Mouse (Mus musculus) T-helper 1 cell (primary cell): ENCODE measurements around the gene Ccdc124.

Source experiments
- in situ Hi-C: fragments of 300-600 bp; cut with MboI, MseI; formaldehyde crosslinking; loops from one replicate; pipeline ENCODE4 v1.15.1; 2025; ENCODE audit warnings: high pct_unique_total_duplicates

The Ccdc124 gene

GRCm38 (mm10) chr8:70895571-70896259 lies 22.0 kb upstream of the Ccdc124 start:
- in situ Hi-C loops, result loop anchor here (10.0 kb wide), 1 partner anchor 379 kb away; the partner anchor contains the start of genes Haus8 and Myo9b

- in situ Hi-C loops, result loop anchor here (10.0 kb wide), 1 partner anchor 380 kb away; the partner anchor contains the start of genes Haus8 and Myo9b
Measured at GRCm38 (mm10) chr8:70894771-70895545, 21.2 kb upstream of the Ccdc124 start.

DNA sequence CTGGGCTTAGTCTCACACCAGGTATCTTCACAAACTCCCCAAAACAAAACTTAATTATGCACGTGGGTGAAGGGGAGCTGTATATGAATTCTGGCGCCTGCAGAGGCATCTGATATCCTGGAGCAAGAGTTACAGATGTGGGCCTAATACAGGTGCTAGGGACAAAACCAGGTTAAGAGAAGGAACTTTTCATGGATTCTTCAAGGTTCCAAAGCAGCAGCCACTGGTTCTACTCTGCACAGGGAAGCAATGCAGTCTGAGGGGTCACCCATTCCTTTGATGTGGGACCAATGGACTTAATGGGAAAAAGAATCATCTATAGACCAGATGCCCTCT lies 20.6 kb upstream of the Ccdc124 start:
- in situ Hi-C loops, result loop anchor here (10.0 kb wide), 1 partner anchor 380 kb away; the partner anchor contains the start of genes Haus8 and Myo9b

- in situ Hi-C loops, result loop anchor here (10.0 kb wide), 1 partner anchor 381 kb away; the partner anchor contains the start of genes Haus8 and Myo9b
Measured at GRCm38 (mm10) chr8:70893656-70894384, 20.1 kb upstream of the Ccdc124 start.

DNA sequence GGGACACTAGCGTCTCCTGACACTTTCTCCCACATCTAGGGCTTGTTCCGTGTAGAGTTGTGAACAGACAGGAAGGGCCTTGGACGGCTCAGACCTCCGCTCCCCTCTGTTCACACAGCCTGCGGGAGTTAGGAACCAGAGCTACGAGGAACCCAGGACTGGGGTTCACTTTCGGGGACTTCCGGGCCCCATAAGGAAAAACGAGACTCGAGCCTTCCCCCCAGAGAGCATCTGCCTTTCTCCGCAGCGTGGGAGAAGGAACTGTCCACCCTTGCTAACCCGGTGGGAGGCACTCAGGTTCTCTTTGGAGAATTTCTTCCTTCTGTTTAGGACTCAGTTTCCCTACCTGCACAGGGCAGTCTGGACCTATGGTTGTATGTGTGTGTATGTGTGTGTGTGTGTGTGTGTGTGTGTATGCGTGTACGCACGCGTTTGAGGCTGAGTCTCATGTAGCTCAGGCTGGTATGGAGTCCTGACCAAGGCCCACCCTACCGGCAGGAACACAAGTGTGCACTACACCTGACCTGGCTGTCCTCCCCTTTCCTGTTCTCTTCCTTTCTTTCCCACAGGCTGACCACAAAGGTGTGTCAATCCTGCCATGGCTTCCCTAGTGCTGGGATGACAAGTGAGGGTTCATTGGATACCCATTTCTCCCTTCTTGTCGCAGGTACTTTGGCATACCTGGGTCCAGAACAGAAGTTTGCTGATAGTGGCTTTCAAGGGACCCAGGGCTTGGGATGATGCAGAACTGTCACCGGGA lies 19.3 kb upstream of the Ccdc124 start:
- in situ Hi-C loops, result loop anchor here (10.0 kb wide), 1 partner anchor 382 kb away; the partner anchor contains the start of genes Haus8 and Myo9b

DNA sequence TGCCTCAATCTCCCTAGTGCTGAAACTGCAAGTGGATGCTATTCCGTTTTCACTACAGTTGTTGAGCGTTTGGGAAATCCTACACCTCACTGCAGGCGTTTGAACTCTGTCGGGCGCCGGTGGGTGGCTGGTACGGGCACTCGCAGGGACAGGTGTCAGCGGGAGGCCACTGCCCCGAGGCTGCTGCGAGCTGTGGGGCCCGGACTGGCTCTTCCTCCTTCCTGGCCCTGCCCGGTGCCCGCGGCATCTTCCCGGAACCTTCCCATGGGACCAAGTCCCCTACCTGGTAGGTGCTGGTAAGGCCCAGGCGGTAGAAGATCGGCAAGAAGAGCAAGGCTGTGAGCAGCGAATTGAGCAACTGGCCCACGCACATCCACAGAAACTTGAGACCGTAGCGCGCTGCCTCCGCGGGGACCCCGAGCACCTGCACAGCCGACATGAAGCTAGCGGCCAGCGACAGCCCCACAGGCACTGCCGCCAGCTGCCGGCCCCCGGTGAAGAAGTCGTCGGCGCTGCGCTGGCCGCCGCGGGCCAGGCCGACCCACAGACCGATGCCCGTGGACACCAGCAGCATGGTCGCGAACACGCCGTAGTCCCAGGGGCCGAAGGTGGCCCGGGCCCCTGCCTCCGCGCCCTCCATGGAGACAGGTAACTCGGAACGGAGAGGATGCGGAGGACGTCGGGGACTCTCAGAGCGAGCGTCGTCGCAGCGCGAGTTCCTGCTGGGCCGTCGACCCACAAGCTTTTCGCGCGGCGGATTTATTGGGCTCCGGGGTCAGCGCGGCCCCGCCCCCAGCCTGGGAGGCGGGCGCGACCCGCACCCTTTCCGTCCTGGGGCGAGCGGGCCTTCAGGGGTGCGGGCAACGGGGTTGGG lies 18.5 kb upstream of the Ccdc124 start, which contains the start of gene Slc5a5:
Gene Slc5a5, minus strand, starts transcription at position 736 of the 874 bp plus-strand sequence.
- in situ Hi-C loops, result loop anchor here (10.0 kb wide), 1 partner anchor 383 kb away; the partner anchor contains the start of genes Haus8 and Myo9b

GRCm38 (mm10) chr8:70891356-70891755 lies 17.6 kb upstream of the Ccdc124 start:
- in situ Hi-C loops, result loop anchor here (10.0 kb wide), 1 partner anchor 383 kb away; the partner anchor contains the start of genes Haus8 and Myo9b

GRCm38 (mm10) chr8:70890656-70891055 lies 16.9 kb upstream of the Ccdc124 start:
- in situ Hi-C loops, result loop anchor here (10.0 kb wide), 1 partner anchor 384 kb away; the partner anchor contains the start of genes Haus8 and Myo9b

- in situ Hi-C loops, result no loop called here
Measured at GRCm38 (mm10) chr8:70887669-70888068, 13.9 kb upstream of the Ccdc124 start.

GRCm38 (mm10) chr8:70885612-70886011 lies 11.9 kb upstream of the Ccdc124 start:
- in situ Hi-C loops, result no loop called here

DNA sequence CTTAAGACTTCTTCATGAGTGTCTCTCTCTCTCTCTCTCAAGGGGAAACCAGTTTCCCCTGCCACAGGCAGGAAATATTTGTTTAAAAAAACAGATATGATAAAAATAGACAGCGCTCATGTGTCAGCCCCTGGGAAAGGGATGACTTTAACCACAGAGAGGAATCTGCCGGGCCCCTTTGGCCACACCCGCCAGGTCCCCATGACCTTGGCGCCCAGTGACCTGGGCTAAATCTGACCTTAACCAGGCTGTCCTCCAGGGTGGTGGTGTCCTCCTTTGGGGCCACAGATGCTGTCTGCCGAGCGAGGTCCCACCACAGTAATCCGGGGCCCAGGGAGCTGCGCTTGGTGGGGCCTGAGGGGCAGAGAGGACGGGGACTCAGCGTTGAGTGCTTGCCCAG lies 10.9 kb upstream of the Ccdc124 start:
- in situ Hi-C loops, result no loop called here

DNA sequence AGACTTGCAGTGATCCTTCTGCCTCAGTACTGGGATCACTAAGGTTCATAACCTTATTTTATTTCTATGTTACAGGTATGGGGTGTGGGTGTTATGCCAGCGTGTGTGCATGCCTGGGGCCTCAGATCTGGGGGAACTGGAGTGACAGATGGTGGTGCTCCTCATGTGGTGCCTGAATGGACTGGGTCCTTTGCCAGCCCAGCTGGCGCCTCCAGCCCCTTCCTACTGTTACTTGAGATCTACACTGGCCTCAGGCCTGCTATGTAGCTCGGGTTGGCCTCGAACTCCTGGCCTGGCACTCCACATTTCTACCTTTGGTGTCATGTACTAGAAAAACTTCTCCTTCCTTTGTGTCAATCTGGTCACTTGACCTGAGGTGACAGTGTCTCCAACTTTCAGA lies 10.5 kb upstream of the Ccdc124 start:
- in situ Hi-C loops, result no loop called here

DNA sequence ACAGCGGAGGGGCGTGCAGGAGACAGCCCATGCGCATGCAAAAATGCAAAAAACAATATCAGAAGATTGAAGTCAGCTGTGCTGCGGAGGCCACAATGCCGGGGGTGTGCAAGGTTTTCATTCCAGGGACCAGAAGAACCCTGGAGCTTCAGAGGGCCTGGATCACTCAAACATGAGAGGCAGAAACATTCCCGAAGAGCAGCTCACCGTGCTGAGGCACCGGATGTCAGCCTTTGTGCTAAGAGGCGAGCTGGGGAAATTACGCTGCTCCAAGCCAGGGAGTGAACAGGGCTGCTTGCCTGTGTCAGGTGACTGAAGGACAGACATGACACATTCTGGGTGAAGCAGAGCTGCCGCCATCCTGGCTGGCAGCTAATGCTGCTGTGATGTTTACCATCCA lies 6.8 kb upstream of the Ccdc124 start:
- in situ Hi-C loops, result no loop called here

GRCm38 (mm10) chr8:70880126-70880525 lies 6.4 kb upstream of the Ccdc124 start:
- in situ Hi-C loops, result no loop called here

GRCm38 (mm10) chr8:70879500-70879899 lies 5.8 kb upstream of the Ccdc124 start:
- in situ Hi-C loops, result no loop called here

GRCm38 (mm10) chr8:70878178-70878577 lies 4.4 kb upstream of the Ccdc124 start:
- in situ Hi-C loops, result no loop called here

DNA sequence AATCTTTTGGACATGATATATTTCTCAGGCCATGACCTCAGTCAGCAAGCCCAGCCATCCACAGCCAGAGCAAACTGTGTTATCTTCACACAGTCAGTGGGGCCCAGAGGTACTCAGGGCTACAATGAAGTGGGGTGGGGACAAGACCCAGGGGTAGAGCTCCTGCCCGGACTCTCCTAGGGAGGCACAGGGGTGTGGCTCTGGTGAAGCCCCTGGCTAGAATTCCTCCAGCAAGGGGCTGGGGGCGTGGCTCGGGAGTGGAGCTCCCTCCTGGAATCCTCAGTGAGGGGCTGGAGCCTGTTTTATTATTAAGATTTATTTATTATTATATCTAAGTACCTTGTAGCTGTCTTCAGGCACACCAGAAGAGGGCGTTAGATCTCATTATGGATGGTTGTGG lies 2.6 kb upstream of the Ccdc124 start:
- in situ Hi-C loops, result no loop called here

DNA sequence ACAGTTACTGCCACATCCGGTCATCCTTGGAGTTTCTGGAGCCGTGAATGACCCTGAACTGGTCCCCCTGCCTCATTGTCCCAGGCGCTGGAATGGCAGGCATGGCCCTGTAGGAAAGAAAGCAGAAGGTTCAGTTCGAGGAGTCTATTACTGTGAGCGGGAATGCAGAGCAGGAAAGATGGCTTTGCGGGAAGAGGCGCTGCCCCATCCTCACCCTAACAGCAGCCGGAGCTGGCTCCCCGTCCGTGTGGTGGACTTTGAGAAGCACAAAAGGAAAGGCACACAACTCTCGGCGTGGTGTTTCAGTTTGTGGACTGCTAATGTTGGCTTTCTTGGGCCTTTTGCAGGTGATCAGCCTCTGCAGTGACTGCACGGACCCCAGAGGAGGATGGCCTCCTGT lies 706 bp upstream of the Ccdc124 start:
- in situ Hi-C loops, result no loop called here

DNA sequence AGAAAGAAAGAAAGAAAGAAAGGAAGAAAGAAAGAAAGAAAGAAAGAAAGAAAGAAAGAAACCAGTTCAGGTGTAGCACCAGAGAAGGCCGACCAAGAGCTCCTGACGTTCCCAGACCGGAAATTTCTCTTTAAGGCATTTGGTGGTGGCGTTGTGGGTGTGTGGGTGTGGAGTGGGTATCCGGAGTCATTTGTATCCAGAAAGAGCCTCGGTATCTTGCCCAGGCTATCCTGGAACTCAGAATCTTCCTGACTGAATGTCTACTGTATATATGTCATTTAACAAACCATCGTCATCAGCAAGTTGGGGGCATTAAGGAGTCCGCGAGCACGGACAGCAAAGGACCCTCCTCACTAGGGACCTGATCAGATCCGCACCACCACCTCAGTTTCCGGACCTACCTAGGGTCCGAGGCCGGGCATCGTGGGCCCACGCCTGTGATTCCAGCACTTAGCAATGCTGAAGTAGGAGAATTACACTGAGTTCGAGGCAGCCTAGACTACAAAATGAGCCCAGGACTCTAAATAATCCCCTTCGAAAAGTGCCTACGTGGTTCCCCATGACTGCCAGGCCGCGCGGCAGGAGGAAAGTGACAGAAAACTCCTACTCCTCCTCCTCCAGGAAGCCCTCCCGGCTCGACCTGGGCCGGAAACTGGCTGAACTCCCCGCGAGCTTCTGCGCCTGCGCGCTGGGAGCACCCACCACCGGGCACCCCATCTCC lies 932 bp downstream of the Ccdc124 start:
- in situ Hi-C loops, result no loop called here
